Mouse (Mus musculus): ENCODE data around the gene Gm47969. TPM values are rescaled to one million over a fixed set of nuclear protein-coding genes. Genes with fewer than 3 reads are reported as not detected.

The Gm47969 gene
- total RNA-seq, 2 experiments from 2014 or later: not detected

GRCm38 (mm10) chr1:83067205-83067604 is 22.5 kb downstream of the Gm47969 start:
- intact Hi-C loops (cut with DNase I; ENCODE audit: low total_unique reads): loop anchor here (10.0 kb wide), 1 partner anchor 118 kb away; no protein-coding TSS in a partner anchor
- DNase-seq: no peak

GRCm38 (mm10) chr1:83075526-83076189 is 30.9 kb downstream of the Gm47969 start:
- DNase-seq: no peak
- intact Hi-C loops (cut with DNase I; ENCODE audit: low total_unique reads): loop anchor here (10.0 kb wide), 1 partner anchor 291 kb away; no protein-coding TSS in a partner anchor

- DNase-seq: no peak
- intact Hi-C loops (cut with DNase I; ENCODE audit: low total_unique reads): loop anchor here (10.0 kb wide), 1 partner anchor 292 kb away; no protein-coding TSS in a partner anchor
Observed at GRCm38 (mm10) chr1:83076190-83076917, 31.6 kb downstream of the Gm47969 start.

GRCm38 (mm10) chr1:83077016-83077415 is 32.3 kb downstream of the Gm47969 start:
- intact Hi-C loops (cut with DNase I; ENCODE audit: low total_unique reads): loop anchor here (10.0 kb wide), 1 partner anchor 292 kb away; no protein-coding TSS in a partner anchor
- DNase-seq: no peak

- intact Hi-C loops (cut with DNase I; ENCODE audit: low total_unique reads): no loop called here
- no peak for DNase-seq
Observed at GRCm38 (mm10) chr1:83084790-83085189, 40.1 kb downstream of the Gm47969 start.

GRCm38 (mm10) chr1:83091268-83091667 is 46.5 kb downstream of the Gm47969 start:
- intact Hi-C loops (cut with DNase I; ENCODE audit: low total_unique reads): no loop called here

More at GRCm38 (mm10) chr1:83091268-83091667, 46.5 kb downstream of the Gm47969 start:
- DNase-seq: no peak

Other genes with a start within 250 kb of the Gm47969 start
- gene Agfg1, start 205.4 kb upstream of the Gm47969 start, total RNA-seq (2021): 10 to 100 TPM; 21.5 to 25.3 TPM
- gene A030005L19Rik, start 131.6 kb upstream of the Gm47969 start, total RNA-seq (2021): not detected
- gene A030014E15Rik, start 120.0 kb upstream of the Gm47969 start, total RNA-seq (2021): not detected
- not detected for gene Gm6217, start 113.5 kb upstream of the Gm47969 start, total RNA-seq (2021)
- gene A030003K21Rik, start 101.5 kb upstream of the Gm47969 start, total RNA-seq (2021): not detected
- gene Gm7544, start 88.9 kb upstream of the Gm47969 start, total RNA-seq (2021): not detected
- not detected for gene Gm47955, start 84.6 kb upstream of the Gm47969 start, total RNA-seq (2021)
- not detected for gene Gm47959, start 44.4 kb upstream of the Gm47969 start, total RNA-seq (2021)
- not detected for gene Slc19a3, start 6.5 kb upstream of the Gm47969 start, total RNA-seq (2021)
- gene Krtap28-10, start 2.5 kb upstream of the Gm47969 start, total RNA-seq (2021): not detected
- gene A030005K14Rik, start 14.4 kb downstream of the Gm47969 start, total RNA-seq (2021): not detected
- not detected for gene Krtap28-13, start 16.0 kb downstream of the Gm47969 start, total RNA-seq (2021)
- gene Ccl20, start 71.8 kb downstream of the Gm47969 start, total RNA-seq (2021): not detected
- gene Daw1, start 114.8 kb downstream of the Gm47969 start, total RNA-seq (2021): not detected